Mouse (Mus musculus): ENCODE measurements around the gene Me3. TPM values are rescaled to one million over a fixed set of nuclear protein-coding genes. Genes with fewer than 3 reads are reported as not detected.

Gene Me3
- polyA plus RNA-seq, 1 experiment, result 2.1 TPM

GRCm38 (mm10) chr7:89884551-89884950, 252.4 kb downstream of the Me3 start:
- Histone ChIP-seq H3K36me3 (ENCODE audit: control insufficient read depth, insufficient read depth) (no peaks in the 10 kb centered on the region), H3ac (ENCODE audit: control insufficient read depth, insufficient read length, low read depth) (no peak overlapping the region), H3K4me3 (ENCODE audit: insufficient read depth, poor library complexity, severe bottlenecking) (no peak overlapping the region), H3K79me2 (ENCODE audit: control insufficient read depth, insufficient read depth) (no peaks in the 10 kb centered on the region), H3K27me3 (ENCODE audit: control insufficient read depth, insufficient read depth, insufficient read length) (no peaks in the 10 kb centered on the region), H3K79me3 (ENCODE audit: low read depth) (no peaks in the 10 kb centered on the region)
- TF ChIP-seq USF1 (IDR thresholded peaks at IDR 0.05; ENCODE audit: low read depth) (no peak), FOSL1 (IDR thresholded peaks at IDR 0.05; ENCODE audit: insufficient read depth, low read length, poor library complexity, severe bottlenecking) (no peak), MYOD1 (IDR thresholded peaks at IDR 0.05; ENCODE audit: control insufficient read depth, insufficient read length, low read depth) (no peak)

- Histone ChIP-seq H3K27me3 (ENCODE audit: control insufficient read depth, insufficient read depth, insufficient read length) (no peaks in the 10 kb centered on the region), H3ac (ENCODE audit: control insufficient read depth, insufficient read length, low read depth) (no peak overlapping the region), H3K4me3 (ENCODE audit: insufficient read depth, poor library complexity, severe bottlenecking) (no peak overlapping the region), H3K79me3 (ENCODE audit: low read depth) (no peaks in the 10 kb centered on the region), H3K36me3 (ENCODE audit: control insufficient read depth, insufficient read depth) (no peaks in the 10 kb centered on the region), H3K79me2 (ENCODE audit: control insufficient read depth, insufficient read depth) (no peaks in the 10 kb centered on the region)
- TF ChIP-seq CTCF (IDR thresholded peaks at IDR 0.05; ENCODE audit: control insufficient read depth, insufficient read depth, insufficient read length) (no peak), CEBPB (IDR thresholded peaks at IDR 0.05; ENCODE audit: low read depth) (no peak), FOSL1 (IDR thresholded peaks at IDR 0.05; ENCODE audit: insufficient read depth, low read length, poor library complexity, severe bottlenecking) (no peak), MYOG (IDR thresholded peaks at IDR 0.05; ENCODE audit: control insufficient read depth, extremely low read depth, insufficient read length) (no peak), USF1 (IDR thresholded peaks at IDR 0.05; ENCODE audit: low read depth) (no peak), MAX (IDR thresholded peaks at IDR 0.05) (no peak), MYOD1 (IDR thresholded peaks at IDR 0.05; ENCODE audit: control insufficient read depth, insufficient read length, low read depth) (no peak)
These were observed 259.2 kb downstream of the Me3 start for GRCm38 (mm10) chr7:89891412-89891811.

- Histone ChIP-seq H3ac (ENCODE audit: control insufficient read depth, insufficient read length, low read depth) (no peak overlapping the region), H3K27me3 (ENCODE audit: control insufficient read depth, insufficient read depth, insufficient read length) (no peaks in the 10 kb centered on the region), H3K36me3 (ENCODE audit: control insufficient read depth, insufficient read depth) (no peaks in the 10 kb centered on the region), H3K4me3 (ENCODE audit: insufficient read depth, poor library complexity, severe bottlenecking) (no peak overlapping the region), H3K79me3 (ENCODE audit: low read depth) (no peaks in the 10 kb centered on the region), H3K79me2 (ENCODE audit: control insufficient read depth, insufficient read depth) (no peaks in the 10 kb centered on the region)
- TF ChIP-seq MYOD1 (IDR thresholded peaks at IDR 0.05; ENCODE audit: control insufficient read depth, insufficient read length, low read depth) (no peak), USF1 (IDR thresholded peaks at IDR 0.05; ENCODE audit: low read depth) (no peak), FOSL1 (IDR thresholded peaks at IDR 0.05; ENCODE audit: insufficient read depth, low read length, poor library complexity, severe bottlenecking) (no peak), MAX (IDR thresholded peaks at IDR 0.05) (no peak), MYOG (IDR thresholded peaks at IDR 0.05; ENCODE audit: control insufficient read depth, extremely low read depth, insufficient read length) (no peak), CEBPB (IDR thresholded peaks at IDR 0.05; ENCODE audit: low read depth) (no peak), CTCF (IDR thresholded peaks at IDR 0.05; ENCODE audit: control insufficient read depth, insufficient read depth, insufficient read length) (no peak)
These were observed 259.7 kb downstream of the Me3 start for GRCm38 (mm10) chr7:89891856-89892255.

GRCm38 (mm10) chr7:89903007-89903406, 270.8 kb downstream of the Me3 start:
- H3K79me3 ChIP-seq (ENCODE audit: low read depth), result no peaks in the 10 kb centered on the region
- H3K27me3 ChIP-seq (ENCODE audit: control insufficient read depth, insufficient read depth, insufficient read length), result no peaks in the 10 kb centered on the region
- H3K4me3 ChIP-seq (ENCODE audit: insufficient read depth, poor library complexity, severe bottlenecking), result no peak overlapping the region
- H3ac ChIP-seq (ENCODE audit: control insufficient read depth, insufficient read length, low read depth), result no peak overlapping the region
- no peaks in the 10 kb centered on the region for H3K36me3 ChIP-seq (ENCODE audit: control insufficient read depth, insufficient read depth)
- TF ChIP-seq MAX (IDR thresholded peaks at IDR 0.05) (no peak), FOSL1 (IDR thresholded peaks at IDR 0.05; ENCODE audit: insufficient read depth, low read length, poor library complexity, severe bottlenecking) (no peak), USF1 (IDR thresholded peaks at IDR 0.05; ENCODE audit: low read depth) (no peak), MYOG (IDR thresholded peaks at IDR 0.05; ENCODE audit: control insufficient read depth, extremely low read depth, insufficient read length) (no peak), MYOD1 (IDR thresholded peaks at IDR 0.05; ENCODE audit: control insufficient read depth, insufficient read length, low read depth) (no peak), CEBPB (IDR thresholded peaks at IDR 0.05; ENCODE audit: low read depth) (no peak), CTCF (IDR thresholded peaks at IDR 0.05; ENCODE audit: control insufficient read depth, insufficient read depth, insufficient read length) (no peak)
- H3K79me2 ChIP-seq (ENCODE audit: control insufficient read depth, insufficient read depth), result no peaks in the 10 kb centered on the region

GRCm38 (mm10) chr7:89903442-89904343, 271.5 kb downstream of the Me3 start, which contains the start of gene Ccdc81:
Gene Ccdc81, minus strand, starts transcription at chr7:89903629.
- TF ChIP-seq CEBPB (IDR thresholded peaks at IDR 0.05; ENCODE audit: low read depth), result no peak
- TF ChIP-seq MYOD1 (IDR thresholded peaks at IDR 0.05; ENCODE audit: control insufficient read depth, insufficient read length, low read depth), result no peak
- no peak for TF ChIP-seq MYOG (IDR thresholded peaks at IDR 0.05; ENCODE audit: control insufficient read depth, extremely low read depth, insufficient read length)
- no peak for TF ChIP-seq CTCF (IDR thresholded peaks at IDR 0.05; ENCODE audit: control insufficient read depth, insufficient read depth, insufficient read length)
- no peak for TF ChIP-seq USF1 (IDR thresholded peaks at IDR 0.05; ENCODE audit: low read depth)
- TF ChIP-seq FOSL1 (IDR thresholded peaks at IDR 0.05; ENCODE audit: insufficient read depth, low read length, poor library complexity, severe bottlenecking), result no peak
- TF ChIP-seq MAX (IDR thresholded peaks at IDR 0.05), result no peak
- Histone ChIP-seq H3K79me3 (ENCODE audit: low read depth) (no peaks in the 10 kb centered on the region), H3K27me3 (ENCODE audit: control insufficient read depth, insufficient read depth, insufficient read length) (no peaks in the 10 kb centered on the region), H3K79me2 (ENCODE audit: control insufficient read depth, insufficient read depth) (no peaks in the 10 kb centered on the region), H3K4me3 (ENCODE audit: insufficient read depth, poor library complexity, severe bottlenecking) (no peak within 1 kb of the TSS), H3K36me3 (ENCODE audit: control insufficient read depth, insufficient read depth) (no peaks in the 10 kb centered on the region), H3ac (ENCODE audit: control insufficient read depth, insufficient read length, low read depth) (no peak within 1 kb of the TSS)

Other genes with a start within 250 kb of the Me3 start
- gene Tmem135, start 228.2 kb upstream of the Me3 start, polyA plus RNA-seq (2012; fragmentation: generic; extraction: Trizol), result 4.5 TPM
- gene Fzd4, start 228.0 kb upstream of the Me3 start, polyA plus RNA-seq (2012; fragmentation: generic; extraction: Trizol), result 0.60 TPM
- gene Prss23, start 105.2 kb upstream of the Me3 start, polyA plus RNA-seq (2012; fragmentation: generic; extraction: Trizol), result 110 TPM